Mouse (Mus musculus) CH12.LX (cell line): Measurements from ENCODE around the gene Ttc34.

Source experiments
- CTCF ChIP-seq, 2 experiments: IDR thresholded peaks in 1 of 2; conservative IDR thresholded peaks in 1 of 2; 2 replicates each; pipeline ENCODE4 v1.5.1; 2011 to 2012; ENCODE audit warnings: low read depth in 2 of 2, low read length in 2 of 2, improper control_type of control experiment in 1 of 2, inconsistent platforms in 1 of 2, mild to moderate bottlenecking in 1 of 2, moderate library complexity in 1 of 2
- E2F4 ChIP-seq: IDR thresholded peaks from 2 replicates; pipeline ENCODE4 v1.6.1; 2011; ENCODE audit warnings: low read depth, low read length, improper control_type of control experiment; ENCODE audit not compliant: insufficient replicate concordance
- EP300 ChIP-seq: IDR thresholded peaks from 2 replicates; pipeline ENCODE4 v1.6.1; 2011; ENCODE audit warnings: low read length, improper control_type of control experiment
- GABPA ChIP-seq: IDR thresholded peaks from 2 replicates; pipeline ENCODE4 v1.6.1; 2012; ENCODE audit warnings: low read depth, low read length, improper control_type of control experiment, inconsistent platforms; ENCODE audit not compliant: insufficient replicate concordance
- HCFC1 ChIP-seq: IDR thresholded peaks from 2 replicates; pipeline ENCODE4 v1.6.1; 2012; ENCODE audit warnings: low read depth, mild to moderate bottlenecking, inconsistent platforms, low read length, improper control_type of control experiment
- KAT2A ChIP-seq: IDR thresholded peaks from 2 replicates; pipeline ENCODE4 v1.6.1; 2012; ENCODE audit warnings: low read length, improper control_type of control experiment, inconsistent platforms; ENCODE audit not compliant: insufficient replicate concordance
- MAX ChIP-seq: IDR thresholded peaks from 2 replicates; pipeline ENCODE4 v1.6.1; 2011; ENCODE audit warnings: low read length, improper control_type of control experiment
- NRF1 ChIP-seq: IDR thresholded peaks from 2 replicates; pipeline ENCODE4 v1.6.1; 2014; ENCODE audit warnings: low read depth, mild to moderate bottlenecking, inconsistent platforms, low read length, improper control_type of control experiment, moderate library complexity
- POLR2A ChIP-seq: IDR thresholded peaks from 2 replicates; pipeline ENCODE4 v1.6.1; 2011; ENCODE audit warnings: low read depth, mild to moderate bottlenecking, improper control_type of control experiment, low read length
- RAD21 ChIP-seq: IDR thresholded peaks from 2 replicates; pipeline ENCODE4 v1.6.1; 2011; ENCODE audit warnings: low read depth, mild to moderate bottlenecking, low read length, improper control_type of control experiment, moderate library complexity
- USF1 ChIP-seq: IDR thresholded peaks from 2 replicates; pipeline ENCODE4 v1.6.1; 2014; ENCODE audit warnings: low read depth, mild to moderate bottlenecking, inconsistent platforms, low read length, improper control_type of control experiment
- ZKSCAN1 ChIP-seq: IDR thresholded peaks from 2 replicates; pipeline ENCODE4 v1.6.1; 2012; ENCODE audit warnings: low read depth, inconsistent platforms, low read length, improper control_type of control experiment, borderline replicate concordance

- no peak for TF ChIP-seq CTCF (conservative IDR thresholded peaks at IDR 0.05 in 1 of 2, IDR thresholded peaks at IDR 0.05 in 1 of 2; ENCODE audit: low read depth in 2 of 2, low read length in 2 of 2)
- TF ChIP-seq KAT2A: no peak
- no peak for TF ChIP-seq ZKSCAN1
- no peak for TF ChIP-seq NRF1
- no peak for TF ChIP-seq USF1
- TF ChIP-seq EP300: no peak
- no peak for TF ChIP-seq E2F4
- no peak; the same call in 1 of the 2 replicates for TF ChIP-seq POLR2A
- TF ChIP-seq RAD21: no peak
- no peak for TF ChIP-seq HCFC1
- TF ChIP-seq GABPA: no peak
- TF ChIP-seq MAX: no peak
Measured at GRCm38 (mm10) chr4:154914707-154915106, 77.4 kb downstream of the Ttc34 start.
